Mouse (Mus musculus) stomach, embryonic 15.5 days (tissue): Measurements from ENCODE around the gene Paqr6. TPM values are rescaled to one million over a fixed set of nuclear protein-coding genes. Genes with fewer than 3 reads are reported as not detected.

Experiments
- ATAC-seq: fragments of 200-750 bp; cut with Nextera tagmentation; 2 replicates; pipeline ENCODE4 v1.8.0; 2017; ENCODE audit warnings: low read depth, moderate number of reproducible peaks, moderate TSS enrichment; ENCODE audit not compliant: insufficient read depth, low FRiP score
- H3K27ac ChIP-seq: fragments of 300-500 bp; sonication (generic); 2 replicates; pipeline ENCODE4 v1.5.1; 2015; ENCODE audit warnings: mild to moderate bottlenecking, inconsistent platforms
- H3K27me3 ChIP-seq: fragments of 300-500 bp; sonication (generic); replicated peaks from 2 replicates; pipeline ENCODE4 v1.6.1; 2015; ENCODE audit warnings: inconsistent platforms
- H3K36me3 ChIP-seq: fragments of 300-500 bp; sonication (generic); 2 replicates; pipeline ENCODE4 v1.6.1; 2015; ENCODE audit warnings: inconsistent platforms
- H3K4me1 ChIP-seq: fragments of 300-500 bp; sonication (generic); 2 replicates; pipeline ENCODE4 v1.6.1; 2015; ENCODE audit warnings: inconsistent platforms
- H3K4me2 ChIP-seq: fragments of 300-500 bp; sonication (generic); 2 replicates; pipeline ENCODE4 v1.6.1; 2015; ENCODE audit warnings: mild to moderate bottlenecking, inconsistent platforms
- H3K4me3 ChIP-seq: fragments of 300-500 bp; sonication (generic); replicated peaks from 2 replicates; pipeline ENCODE4 v1.5.1; 2015; ENCODE audit warnings: inconsistent platforms
- H3K9ac ChIP-seq: fragments of 300-500 bp; sonication (generic); 2 replicates; pipeline ENCODE4 v1.6.1; 2015; ENCODE audit warnings: inconsistent platforms
- H3K9me3 ChIP-seq: fragments of 300-500 bp; sonication (generic); 2 replicates; pipeline ENCODE4 v1.6.1; 2016; ENCODE audit warnings: inconsistent platforms
- WGBS: fragments of 180-500 bp; shearing (Covaris S2); methylation state at CpG from one replicate; pipeline ENCODE4 v1.1.7; 2015; 5-methylcytosine and 5-hydroxymethylcytosine counted together
- polyA plus RNA-seq: library from polyadenylated mRNA; unstranded; fragments of >200 nt; fragmentation: Nextera tagmentation; extraction: Ambion mirVana; gene quantifications from 2 replicates; pipeline ENCODE4 v1.2.1, GENCODE M21; 2015

The Paqr6 gene
- polyA plus RNA-seq, 1 experiment from 2014 or later, result 13.3 TPM

DNA sequence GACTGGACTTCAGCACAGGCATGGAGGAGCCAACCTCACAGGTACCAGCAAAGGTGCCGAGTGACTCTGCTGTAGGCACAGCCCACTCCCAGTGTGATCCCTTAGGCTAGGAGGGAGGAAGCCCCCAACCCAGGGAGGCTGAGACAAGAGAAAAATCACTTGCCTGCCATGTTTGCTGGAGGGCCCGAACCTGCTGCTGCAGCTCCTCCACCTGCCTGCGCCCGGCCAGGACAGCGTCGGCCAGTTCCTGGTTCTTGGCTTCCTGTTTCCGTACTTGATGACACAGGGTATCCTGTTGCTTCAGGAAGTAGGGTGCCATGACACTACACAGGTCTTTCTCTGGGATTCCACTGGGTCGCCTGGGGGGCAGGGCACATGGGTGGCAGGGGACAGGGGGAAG, 31.4 kb downstream of the Paqr6 start:
- Histone ChIP-seq H3K9ac (no peak overlapping the region), H3K27me3 (no peaks in the 10 kb centered on the region), H3K36me3 (peaks cover 14% of the 10 kb centered on the region; the same call in 1 of the 2 replicates), H3K4me2 (no peak overlapping the region), H3K4me1 (no peaks in the 10 kb centered on the region), H3K9me3 (no peaks in the 10 kb centered on the region), H3K27ac (no peak overlapping the region), H3K4me3 (no peak overlapping the region)
- WGBS, result 86% methylated on average over 8 of the region's 8 CpGs
- no peak for ATAC-seq

DNA sequence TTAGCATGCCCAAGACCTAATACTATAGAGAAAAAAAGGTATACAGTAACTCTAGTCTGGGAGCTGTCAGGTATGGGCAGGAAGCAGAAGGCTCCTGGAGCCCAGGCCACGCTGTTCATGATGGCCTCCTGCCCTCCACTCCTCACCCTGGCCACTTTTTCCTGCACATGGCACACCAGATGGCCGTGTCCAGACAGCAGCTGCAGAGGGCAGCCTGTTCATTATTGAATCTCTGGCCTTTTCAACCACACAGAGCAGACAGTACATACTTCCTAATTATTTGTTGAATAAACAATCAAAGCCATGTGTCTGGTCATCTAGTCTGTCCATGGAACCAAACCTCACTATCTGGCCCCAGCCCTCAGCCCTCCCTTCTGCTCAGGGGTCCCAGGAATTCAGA, 34.3 kb downstream of the Paqr6 start:
- 74% methylated on average over 2 of the region's 2 CpGs for WGBS

DNA sequence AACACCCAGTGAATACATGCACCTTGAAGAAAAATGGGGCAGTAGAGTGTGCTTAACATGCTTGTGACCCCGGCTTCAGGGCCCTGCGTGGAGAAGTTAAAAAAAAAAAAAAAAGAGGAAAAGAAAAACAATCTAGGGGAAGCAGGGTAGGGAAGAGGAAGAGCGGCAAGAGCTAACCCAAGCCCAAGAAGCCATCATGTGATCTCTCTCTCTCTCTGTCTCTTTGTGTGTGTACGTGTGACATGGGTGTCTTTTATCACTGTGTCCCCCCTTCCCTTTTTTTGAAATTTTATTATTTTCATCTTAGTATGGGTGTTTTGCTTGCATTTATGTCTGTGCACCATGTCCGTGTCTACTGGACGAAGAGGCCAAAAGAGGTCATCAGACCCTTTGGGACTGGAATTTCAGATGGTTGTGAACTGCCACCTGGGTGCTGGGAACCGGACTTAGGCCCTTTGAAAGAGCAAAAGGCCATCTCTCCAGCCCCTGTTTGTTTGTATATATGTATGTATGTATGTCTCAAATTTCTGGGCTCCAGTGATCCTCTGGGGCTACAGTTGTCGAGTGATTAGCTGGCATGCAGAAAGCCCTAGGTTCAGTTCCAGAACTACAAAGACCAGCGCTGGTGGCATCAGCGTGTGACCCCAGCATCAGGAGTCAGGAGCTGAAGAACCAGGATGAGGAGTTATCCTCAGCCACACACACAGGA, 39.3 kb downstream of the Paqr6 start:
- peaks cover 10% of the 10 kb centered on the region for H3K36me3 ChIP-seq
- no peaks in the 10 kb centered on the region for H3K9me3 ChIP-seq
- H3K4me1 ChIP-seq, result peaks cover 4% of the 10 kb centered on the region; the same call in 1 of the 2 replicates
- H3K9ac ChIP-seq, result no peak overlapping the region
- WGBS, result 88% methylated on average over 10 of the region's 10 CpGs
- H3K4me3 ChIP-seq, result no peak overlapping the region
- H3K27me3 ChIP-seq, result no peaks in the 10 kb centered on the region
- no peak for ATAC-seq
- no peak overlapping the region for H3K4me2 ChIP-seq
- H3K27ac ChIP-seq, result no peak overlapping the region

More for the DNA sequence above, 34.3 kb downstream of the Paqr6 start:
- H3K4me2 ChIP-seq, result no peak overlapping the region
- H3K36me3 ChIP-seq, result peaks cover 16% of the 10 kb centered on the region
- H3K9ac ChIP-seq, result no peak overlapping the region
- H3K4me1 ChIP-seq, result no peaks in the 10 kb centered on the region
- H3K4me3 ChIP-seq, result no peak overlapping the region
- H3K27ac ChIP-seq, result no peak overlapping the region
- H3K9me3 ChIP-seq, result no peaks in the 10 kb centered on the region
- ATAC-seq, result no peak
- no peaks in the 10 kb centered on the region for H3K27me3 ChIP-seq

DNA sequence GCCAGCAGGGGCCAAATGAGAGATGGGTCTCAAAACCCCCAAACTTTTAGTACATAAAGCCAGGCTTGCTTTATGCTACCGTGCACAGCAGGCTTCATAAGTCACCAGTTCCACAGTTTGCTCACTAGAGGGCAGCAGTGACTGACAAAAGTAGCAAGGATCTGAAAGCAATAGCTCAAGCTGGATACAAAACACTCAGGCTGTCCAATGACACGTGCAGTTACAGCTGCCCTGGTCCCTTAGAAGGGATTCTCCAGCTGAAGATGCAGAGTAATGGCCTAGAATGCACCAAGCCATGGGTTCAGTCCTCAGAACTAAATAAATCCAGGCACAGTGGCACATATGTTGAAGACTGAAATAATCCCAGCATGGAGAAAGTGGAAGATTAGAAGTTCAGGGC, 42.7 kb downstream of the Paqr6 start:
- Histone ChIP-seq H3K9me3 (no peaks in the 10 kb centered on the region), H3K4me1 (peaks cover 12% of the 10 kb centered on the region), H3K36me3 (peaks cover 10% of the 10 kb centered on the region), H3K4me3 (no peak overlapping the region), H3K27me3 (no peaks in the 10 kb centered on the region), H3K4me2 (no peak overlapping the region), H3K9ac (no peak overlapping the region), H3K27ac (peak overlapping the region; percentile 28; the same call in 1 of the 2 replicates)
- peak; percentile 3; the same call in 1 of the 2 replicates for ATAC-seq
- WGBS, result 0% methylated on average over 2 of the region's 2 CpGs

DNA sequence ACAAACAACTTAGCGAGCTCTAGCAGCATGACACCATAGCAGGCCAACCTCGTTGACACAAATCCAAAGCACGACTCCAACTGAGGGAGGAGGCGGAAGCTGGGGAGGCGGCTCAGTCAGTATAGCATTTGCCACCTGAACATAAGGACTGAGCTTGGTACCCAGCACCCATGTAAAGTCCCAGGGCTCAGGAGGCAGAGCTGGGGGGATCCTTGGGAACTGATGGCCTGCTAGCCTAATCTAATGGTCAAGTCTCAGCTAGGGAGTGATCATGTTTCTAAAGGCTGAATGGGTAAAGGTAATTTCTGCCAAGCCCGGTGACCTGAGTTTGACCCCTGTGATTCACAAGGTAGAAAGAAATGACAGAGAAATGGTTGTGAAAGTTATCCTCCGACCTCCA, 43.1 kb downstream of the Paqr6 start:
- H3K9ac ChIP-seq, result no peak overlapping the region
- 49% methylated on average over 7 of the region's 7 CpGs for WGBS
- H3K27me3 ChIP-seq, result no peaks in the 10 kb centered on the region
- no peak overlapping the region for H3K4me3 ChIP-seq
- H3K27ac ChIP-seq, result peak overlapping the region; percentile 28; the same call in 1 of the 2 replicates
- no peaks in the 10 kb centered on the region for H3K9me3 ChIP-seq
- peaks cover 14% of the 10 kb centered on the region for H3K36me3 ChIP-seq
- peaks cover 12% of the 10 kb centered on the region for H3K4me1 ChIP-seq
- no peak for ATAC-seq
- no peak overlapping the region for H3K4me2 ChIP-seq

DNA sequence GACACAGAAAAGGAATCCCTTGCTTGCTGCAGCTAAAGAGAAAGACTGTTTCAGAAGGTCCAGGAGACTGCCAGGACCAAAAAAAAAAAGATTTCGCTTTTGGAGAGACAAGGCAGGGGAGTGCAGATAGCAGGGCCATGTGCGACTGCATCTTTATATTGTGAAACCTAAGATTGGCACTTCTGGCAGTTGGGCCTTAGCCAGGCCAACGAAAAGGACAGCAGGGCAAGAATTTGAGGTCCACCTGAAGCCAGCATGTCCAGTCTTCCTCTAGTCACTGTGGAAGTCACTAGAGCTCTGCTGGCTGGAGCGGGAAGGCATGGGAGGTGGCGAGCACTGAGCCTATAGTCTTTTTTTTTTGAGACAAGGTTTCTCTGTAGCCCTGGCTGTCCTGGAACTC, 44.6 kb downstream of the Paqr6 start:
- 57% methylated on average over 5 of the region's 5 CpGs for WGBS
- H3K27ac ChIP-seq, result peak overlapping the region; percentile 18; the same call in 1 of the 2 replicates
- peak overlapping the region; percentile 68 for H3K4me3 ChIP-seq
- H3K4me2 ChIP-seq, result peak overlapping the region; percentile 77
- H3K36me3 ChIP-seq, result peaks cover 8% of the 10 kb centered on the region
- no peaks in the 10 kb centered on the region for H3K27me3 ChIP-seq
- peaks cover 12% of the 10 kb centered on the region for H3K4me1 ChIP-seq
- H3K9me3 ChIP-seq, result no peaks in the 10 kb centered on the region
- no peak for ATAC-seq
- peak overlapping the region; percentile 78 for H3K9ac ChIP-seq

DNA sequence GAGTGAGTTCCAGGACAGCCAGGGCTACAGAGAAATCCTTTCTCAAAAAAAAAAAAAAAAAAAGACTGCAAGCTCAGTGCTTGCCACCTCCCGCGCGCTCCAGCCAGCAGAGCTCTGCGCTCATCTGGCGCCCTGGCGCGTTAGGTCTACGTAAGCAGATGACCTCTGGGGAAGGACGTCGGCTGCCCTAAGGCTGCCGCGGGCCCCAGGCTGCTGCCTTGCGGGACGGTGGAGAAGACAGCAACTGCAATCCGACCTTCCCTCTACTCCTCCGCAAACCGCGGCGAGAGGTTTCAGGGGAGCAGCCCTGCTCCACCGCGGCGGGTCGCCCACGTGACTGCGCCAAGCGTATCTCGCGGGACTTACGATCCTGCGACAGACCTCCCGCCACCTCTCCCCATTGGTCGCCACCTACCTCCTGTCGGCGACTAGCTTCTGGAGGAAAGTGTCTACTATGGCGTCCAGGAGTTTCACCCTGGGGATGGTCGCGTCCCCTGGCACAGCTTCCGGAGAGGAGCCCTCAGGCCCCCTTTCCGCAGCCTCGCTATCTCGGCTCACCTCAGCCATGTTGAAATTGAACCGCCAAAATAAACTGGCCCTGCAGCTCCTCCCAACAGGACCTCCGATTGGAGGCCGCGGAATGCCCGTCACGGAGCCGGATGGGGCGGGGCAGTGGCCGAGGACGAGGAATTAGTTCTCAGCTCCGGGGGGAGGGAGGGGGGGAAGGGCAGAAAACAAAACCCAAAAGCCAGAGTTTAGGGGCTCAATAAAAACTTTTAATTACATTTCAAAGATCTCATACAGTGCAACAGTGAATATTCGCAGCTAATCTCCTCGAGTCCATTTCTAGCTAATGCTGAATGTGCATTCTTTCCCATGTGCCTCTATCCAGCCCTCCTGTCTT, 45.6 kb downstream of the Paqr6 start, which contains the start of gene Pmf1:
TSS of gene Pmf1 (minus strand) at position 591 of the 904 bp plus-strand sequence.
- WGBS, result under 1% methylated on average over 54 of the region's 54 CpGs
- Histone ChIP-seq H3K4me2 (peak within 1 kb of the TSS; percentile 77), H3K27me3 (no peaks in the 10 kb centered on the region), H3K9me3 (no peaks in the 10 kb centered on the region), H3K9ac (peak within 1 kb of the TSS; percentile 78), H3K4me1 (peaks cover 12% of the 10 kb centered on the region), H3K27ac (peak within 1 kb of the TSS; percentile 97), H3K4me3 (peak within 1 kb of the TSS; percentile 68), H3K36me3 (peaks cover 9% of the 10 kb centered on the region)
- ATAC-seq, result peak; percentile 90

DNA sequence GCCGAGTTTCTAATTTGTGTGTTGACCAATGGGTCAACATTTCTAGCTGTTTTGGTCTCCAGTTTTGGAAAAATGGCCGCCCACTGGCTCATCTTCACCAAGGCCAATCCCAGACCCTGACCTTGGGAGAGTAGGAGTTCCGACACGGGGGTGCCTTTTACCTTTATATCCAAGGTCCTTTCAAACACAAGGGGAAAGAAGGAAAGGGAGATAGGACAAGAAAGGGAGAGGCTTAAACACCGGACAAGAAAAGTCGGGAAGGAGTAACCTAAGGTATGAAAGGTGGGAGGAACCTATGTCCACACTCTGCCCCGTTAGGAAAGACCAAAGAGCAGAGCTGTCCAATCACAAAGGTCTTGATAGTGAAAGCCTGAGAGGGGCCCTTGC, 46.3 kb downstream of the Paqr6 start:
- Histone ChIP-seq H3K4me1 (peaks cover 12% of the 10 kb centered on the region), H3K27ac (peak overlapping the region; percentile 97), H3K4me3 (peak overlapping the region; percentile 68), H3K9ac (no peak overlapping the region), H3K36me3 (peaks cover 9% of the 10 kb centered on the region), H3K27me3 (no peaks in the 10 kb centered on the region), H3K4me2 (peak overlapping the region; percentile 77), H3K9me3 (no peaks in the 10 kb centered on the region)
- WGBS, result 16% methylated on average over 7 of the region's 7 CpGs
- ATAC-seq, result no peak

DNA sequence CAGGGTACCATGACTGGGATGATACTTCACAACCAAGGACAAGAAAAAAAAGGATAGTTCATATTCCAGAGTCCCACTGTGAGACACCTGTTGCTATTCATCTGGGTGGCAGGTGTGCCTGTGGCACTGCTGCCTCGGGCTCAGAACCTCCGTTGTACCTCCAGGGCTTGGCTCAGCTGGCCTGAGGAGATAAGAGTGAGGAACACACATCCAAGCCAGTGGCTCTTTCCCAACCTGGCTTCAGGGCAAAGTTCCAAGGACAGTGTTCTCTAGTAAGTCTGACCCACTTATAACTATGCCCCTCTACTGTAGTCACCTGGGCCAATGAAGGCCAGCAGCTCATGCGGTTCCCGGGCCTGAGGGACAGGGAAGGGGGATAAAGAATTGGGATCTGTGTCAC, 47.3 kb downstream of the Paqr6 start:
- 84% methylated on average over 4 of the region's 4 CpGs for WGBS
- Histone ChIP-seq H3K4me3 (no peak overlapping the region), H3K4me1 (peaks cover 12% of the 10 kb centered on the region), H3K27me3 (no peaks in the 10 kb centered on the region), H3K9ac (no peak overlapping the region), H3K4me2 (no peak overlapping the region), H3K36me3 (peaks cover 16% of the 10 kb centered on the region), H3K9me3 (no peaks in the 10 kb centered on the region), H3K27ac (no peak overlapping the region)
- no peak for ATAC-seq

DNA sequence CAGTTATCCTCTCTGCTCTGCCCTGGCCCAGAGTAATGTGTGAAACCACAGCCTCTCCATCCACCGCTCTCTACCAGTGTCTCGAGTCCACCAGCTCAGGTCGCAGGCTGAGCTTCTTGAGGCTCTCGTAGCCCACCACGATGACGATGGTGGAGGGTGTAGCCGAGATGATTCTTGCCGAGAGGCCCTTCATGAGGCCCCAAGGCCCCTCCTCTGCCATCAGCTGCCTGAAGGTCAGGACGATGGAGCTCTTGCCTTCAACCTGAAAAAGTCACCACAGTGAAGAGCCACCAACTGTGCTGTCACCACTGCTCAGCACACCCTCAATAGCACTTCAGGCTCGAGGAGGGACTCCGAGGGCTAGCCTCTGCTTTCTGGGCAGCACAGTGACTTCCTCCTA, 48.3 kb downstream of the Paqr6 start:
- H3K9ac ChIP-seq, result no peak overlapping the region
- no peak overlapping the region for H3K4me3 ChIP-seq
- H3K27me3 ChIP-seq, result no peaks in the 10 kb centered on the region
- no peak overlapping the region for H3K27ac ChIP-seq
- peaks cover 12% of the 10 kb centered on the region for H3K4me1 ChIP-seq
- no peak for ATAC-seq
- no peak overlapping the region for H3K4me2 ChIP-seq
- H3K36me3 ChIP-seq, result peaks cover 16% of the 10 kb centered on the region
- no peaks in the 10 kb centered on the region for H3K9me3 ChIP-seq
- 86% methylated on average over 11 of the region's 11 CpGs for WGBS

DNA sequence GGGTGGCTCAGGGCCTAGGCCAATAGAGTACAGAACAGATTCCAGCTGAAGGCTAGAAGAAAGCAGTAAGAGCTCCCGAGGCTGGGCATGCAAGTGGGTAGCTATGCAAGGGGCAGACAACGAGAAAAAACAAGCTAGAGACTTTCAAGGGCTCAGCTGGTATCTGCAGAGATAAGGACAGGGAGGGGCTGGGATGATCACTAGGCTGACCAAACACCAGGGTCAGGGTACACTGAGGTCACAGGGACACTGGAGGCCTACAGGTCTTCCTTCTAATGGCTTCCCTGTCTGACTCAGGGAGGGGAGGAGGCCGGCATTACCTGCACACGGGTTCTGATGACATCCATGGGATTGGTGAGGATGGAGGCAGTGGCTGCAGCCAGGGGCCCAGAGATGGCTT, 51.3 kb downstream of the Paqr6 start:
- Histone ChIP-seq H3K9ac (no peak overlapping the region), H3K4me1 (no peaks in the 10 kb centered on the region), H3K4me2 (no peak overlapping the region), H3K27ac (no peak overlapping the region), H3K4me3 (no peak overlapping the region), H3K9me3 (no peaks in the 10 kb centered on the region), H3K27me3 (no peaks in the 10 kb centered on the region), H3K36me3 (peaks cover 32% of the 10 kb centered on the region)
- WGBS, result 71% methylated on average over 4 of the region's 4 CpGs
- ATAC-seq, result no peak

DNA sequence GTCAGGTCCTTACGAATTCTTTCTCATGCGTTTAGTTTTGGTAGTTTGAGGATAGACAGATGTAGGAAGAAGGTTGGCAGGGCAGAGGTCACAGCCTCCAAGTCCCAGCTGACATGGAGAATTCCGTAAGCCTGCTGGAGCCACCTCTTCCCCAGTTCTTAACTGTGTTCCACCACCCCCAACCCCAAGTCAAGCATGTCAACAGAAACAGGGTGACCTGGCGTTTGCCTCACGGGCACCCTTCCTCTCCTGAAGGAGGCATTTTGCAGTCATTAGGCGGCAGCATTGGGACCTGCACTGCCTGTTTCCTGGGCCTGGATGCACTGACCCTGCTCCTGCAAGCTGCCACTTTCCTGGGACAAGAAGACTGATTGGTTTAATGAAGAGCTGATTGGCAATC, 53.6 kb downstream of the Paqr6 start:
- Histone ChIP-seq H3K36me3 (peaks cover 26% of the 10 kb centered on the region; the same call in 1 of the 2 replicates), H3K4me2 (no peak overlapping the region), H3K4me3 (no peak overlapping the region), H3K27me3 (no peaks in the 10 kb centered on the region), H3K9me3 (no peaks in the 10 kb centered on the region), H3K9ac (no peak overlapping the region), H3K4me1 (peaks cover 12% of the 10 kb centered on the region; the same call in 1 of the 2 replicates), H3K27ac (no peak overlapping the region)
- no peak for ATAC-seq
- WGBS, result 73% methylated on average over 6 of the region's 6 CpGs
